Mouse (Mus musculus): ENCODE data around the gene Olfr1222.
"Not testable (repeated sequence)": the region's sequence is repeated elsewhere in the genome, so short reads cannot be mapped to it uniquely, and the experiment has no call there.

The Olfr1222 gene

GRCm38 (mm10) chr2:89132954-89133353 lies at the start of gene Olfr1222:
TSS of gene Olfr1222 (minus strand) at chr2:89133054.
- DNase-seq (ENCODE audit: low spot score) = no peak

DNA sequence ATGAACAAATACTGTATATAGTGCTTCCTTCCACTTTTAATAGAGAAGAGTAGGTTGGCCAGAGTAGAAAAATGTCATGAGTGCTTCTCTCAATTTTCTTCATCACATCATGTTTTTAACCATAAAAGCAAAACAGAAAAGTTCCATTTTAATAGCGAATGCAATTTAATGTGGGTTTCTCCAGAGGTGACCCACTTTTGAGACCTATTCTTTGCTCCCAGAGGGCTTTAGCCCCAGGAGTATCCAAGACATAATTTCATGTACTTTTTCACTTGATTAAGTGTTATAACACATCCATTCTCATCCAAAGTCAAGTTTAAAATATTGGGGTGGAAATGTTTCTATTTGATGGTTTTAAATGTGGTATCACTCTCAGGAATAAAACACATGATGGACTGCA lies 41.7 kb upstream of the Olfr1222 start, which contains the start of gene Olfr1225:
Gene Olfr1225, minus strand, starts transcription at position 101 of the 400 bp plus-strand sequence.
- no peak for DNase-seq (ENCODE audit: low spot score)

- DNase-seq (ENCODE audit: low spot score) = not testable (repeated sequence)
Observed at GRCm38 (mm10) chr2:89164711-89165110, 31.9 kb upstream of the Olfr1222 start.

DNA sequence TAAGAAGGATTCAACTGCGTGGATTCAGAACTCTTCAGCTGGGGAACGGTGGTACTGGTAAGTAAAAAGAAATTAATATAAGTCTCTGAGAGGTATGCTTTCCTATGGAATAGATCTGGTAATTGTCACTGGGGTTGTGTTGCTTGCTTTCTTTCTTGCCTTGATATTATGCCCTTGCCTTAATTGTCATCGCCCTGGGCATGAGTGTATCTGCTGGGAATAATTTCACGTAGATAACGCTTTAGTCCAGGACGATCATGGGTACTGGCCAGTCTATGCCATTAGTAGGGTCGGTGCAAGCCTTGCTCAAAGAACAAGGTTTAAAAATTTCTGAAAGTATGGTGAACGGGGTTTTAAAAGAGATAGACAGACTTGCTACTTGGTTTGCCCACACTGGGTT lies 31.1 kb upstream of the Olfr1222 start, which contains the start of gene Olfr1224-ps1:
Gene Olfr1224-ps1, minus strand, starts transcription at position 101 of the 400 bp plus-strand sequence.
- not testable (repeated sequence) for DNase-seq (ENCODE audit: low spot score)

DNA sequence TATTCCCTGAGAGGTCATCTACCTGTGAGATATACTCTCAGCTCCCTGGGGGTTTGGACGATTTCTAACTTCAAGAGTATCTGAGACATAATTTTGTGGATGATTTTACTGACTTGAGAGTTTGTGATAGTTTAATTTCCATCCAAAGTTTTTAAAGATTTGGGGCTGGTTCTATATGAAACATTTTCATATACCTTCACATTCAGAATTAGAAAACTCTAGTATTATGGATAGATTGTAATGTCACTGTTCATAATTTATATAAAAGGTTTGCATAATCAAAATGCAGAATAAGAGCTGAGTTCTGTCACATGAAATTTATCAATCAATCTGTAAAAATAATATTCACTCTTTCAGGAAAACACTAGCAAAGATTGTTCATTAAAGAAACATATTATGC lies 18.6 kb upstream of the Olfr1222 start, which contains the start of gene Olfr1223:
Gene Olfr1223, minus strand, starts transcription at position 101 of the 400 bp plus-strand sequence.
- no peak for DNase-seq (ENCODE audit: low spot score)

- no peak for DNase-seq (ENCODE audit: low spot score)
Observed at GRCm38 (mm10) chr2:89117183-89117582, 15.7 kb downstream of the Olfr1222 start, which contains the start of gene Olfr1221. TSS of gene Olfr1221 (minus strand) at chr2:89117283.

- DNase-seq (ENCODE audit: low spot score) = no peak
Observed at GRCm38 (mm10) chr2:89106735-89107134, 26.1 kb downstream of the Olfr1222 start, which contains the start of gene Olfr1220. TSS of gene Olfr1220 (minus strand) at chr2:89106835.

DNA sequence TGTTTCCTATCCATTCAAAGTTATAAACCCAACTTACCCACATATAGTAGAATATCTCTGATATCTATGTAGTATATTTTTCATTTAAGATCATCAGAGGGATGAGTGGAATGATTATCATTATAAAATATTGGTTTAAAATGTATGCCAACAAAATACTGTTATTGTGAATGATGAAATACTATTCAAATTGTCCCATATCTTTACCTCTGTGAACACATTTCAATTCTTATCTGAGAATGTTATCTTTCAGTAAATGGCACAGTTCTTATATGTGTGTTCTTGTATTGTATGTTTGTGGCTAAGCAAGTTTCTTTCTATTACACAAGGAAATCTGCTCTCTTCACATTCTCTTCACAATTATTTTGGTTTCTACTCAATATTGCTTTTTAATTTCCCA lies 27.2 kb downstream of the Olfr1222 start:
- DNase-seq (ENCODE audit: low spot score) = no peak

GRCm38 (mm10) chr2:89093848-89094247 lies 39.0 kb downstream of the Olfr1222 start:
- no peak for DNase-seq (ENCODE audit: low spot score)

DNA sequence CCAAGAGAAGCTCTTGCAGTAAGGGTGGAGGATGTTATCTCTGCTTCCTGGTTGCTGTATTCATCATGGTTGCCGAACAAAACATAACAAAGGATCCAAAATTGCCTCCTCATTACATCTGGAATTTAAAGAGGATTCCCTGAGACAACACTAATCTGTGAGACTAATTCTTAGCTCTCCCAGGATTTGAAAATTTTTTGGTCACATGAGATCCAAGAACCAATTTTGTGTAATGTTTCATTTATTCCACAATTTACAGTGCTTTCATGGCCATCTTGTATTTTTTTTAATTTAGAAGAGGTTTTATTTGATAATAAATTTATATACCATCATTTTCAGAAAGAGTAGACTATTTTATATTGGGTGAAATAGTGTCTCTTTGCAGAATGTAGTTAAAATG lies 49.4 kb downstream of the Olfr1222 start, which contains the start of gene Olfr1219:
Gene Olfr1219, minus strand, starts transcription at position 101 of the 400 bp plus-strand sequence.
- DNase-seq (ENCODE audit: low spot score) = no peak

- no peak for DNase-seq (ENCODE audit: low spot score)
Observed at GRCm38 (mm10) chr2:89081487-89081886, 51.4 kb downstream of the Olfr1222 start.
